Mouse (Mus musculus): Measurements from ENCODE around the gene Lancl2.

The Lancl2 gene

DNA sequence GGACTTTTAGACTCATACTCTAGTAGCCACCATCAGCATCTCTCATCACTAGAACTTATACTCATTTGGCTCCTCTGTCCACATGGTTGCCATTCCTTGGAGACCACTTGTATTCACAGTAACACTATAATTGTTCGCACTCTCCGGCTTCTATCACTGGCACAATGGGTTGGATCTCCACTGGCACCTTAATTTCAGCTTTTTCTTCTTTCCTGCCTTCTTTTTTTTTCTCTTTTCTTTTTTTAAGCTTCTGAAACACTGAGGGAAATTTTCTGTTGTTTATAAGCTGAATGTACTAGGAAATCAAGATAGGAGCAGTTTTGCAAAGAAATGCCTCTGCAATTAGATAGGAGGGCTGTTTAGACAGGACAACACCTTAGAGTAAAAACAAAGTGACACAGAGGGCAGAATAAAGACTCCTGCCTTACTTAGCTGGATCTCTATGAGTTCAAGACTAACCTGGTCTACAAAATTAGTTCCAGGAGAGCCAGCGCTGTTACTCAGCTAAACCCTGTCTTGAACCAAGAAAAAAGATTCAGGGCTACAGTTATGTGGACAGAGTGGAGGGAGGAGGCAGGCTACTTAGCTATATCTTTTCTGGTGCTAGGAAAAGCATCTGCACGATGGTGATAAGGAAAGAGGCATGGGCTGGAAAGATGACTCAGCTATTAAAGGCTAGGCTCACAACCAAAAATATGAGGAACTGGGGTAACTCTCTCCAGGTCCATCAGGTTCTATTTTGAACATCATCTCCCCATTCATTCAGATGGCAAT lies 42.8 kb downstream of the Lancl2 start:
- no peaks in the 10 kb centered on the region for H3K36me3 ChIP-seq (ENCODE audit: control insufficient read depth, insufficient read depth, low read length, poor library complexity, severe bottlenecking)
- DNase-seq (ENCODE audit: low read depth, low spot score): no peak
- H3K27me3 ChIP-seq (ENCODE audit: control insufficient read depth, insufficient read depth, low read length, poor library complexity, severe bottlenecking): no peaks in the 10 kb centered on the region

DNA sequence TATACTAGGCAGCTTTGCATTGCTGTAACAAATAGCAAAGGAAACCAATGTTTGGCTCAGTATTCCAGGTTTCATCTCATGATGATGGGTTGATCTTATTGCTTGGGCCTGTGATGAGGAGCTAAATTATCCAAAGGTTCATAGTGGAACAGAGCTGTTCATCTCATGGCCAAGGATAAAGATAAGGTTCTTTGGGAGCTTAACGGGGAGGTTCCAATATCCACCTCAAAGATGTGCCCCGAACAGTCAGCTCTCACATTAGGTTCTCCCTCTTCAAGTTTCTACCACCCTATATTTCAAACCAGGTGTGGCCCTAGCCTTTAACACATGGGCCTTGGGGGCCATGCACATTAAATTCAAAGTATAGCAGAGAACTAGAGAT lies 43.4 kb downstream of the Lancl2 start:
- Histone ChIP-seq H3K36me3 (ENCODE audit: control insufficient read depth, insufficient read depth, low read length, poor library complexity, severe bottlenecking) (no peaks in the 10 kb centered on the region), H3K27me3 (ENCODE audit: control insufficient read depth, insufficient read depth, low read length, poor library complexity, severe bottlenecking) (no peaks in the 10 kb centered on the region)
- no peak for DNase-seq (ENCODE audit: low read depth, low spot score)

DNA sequence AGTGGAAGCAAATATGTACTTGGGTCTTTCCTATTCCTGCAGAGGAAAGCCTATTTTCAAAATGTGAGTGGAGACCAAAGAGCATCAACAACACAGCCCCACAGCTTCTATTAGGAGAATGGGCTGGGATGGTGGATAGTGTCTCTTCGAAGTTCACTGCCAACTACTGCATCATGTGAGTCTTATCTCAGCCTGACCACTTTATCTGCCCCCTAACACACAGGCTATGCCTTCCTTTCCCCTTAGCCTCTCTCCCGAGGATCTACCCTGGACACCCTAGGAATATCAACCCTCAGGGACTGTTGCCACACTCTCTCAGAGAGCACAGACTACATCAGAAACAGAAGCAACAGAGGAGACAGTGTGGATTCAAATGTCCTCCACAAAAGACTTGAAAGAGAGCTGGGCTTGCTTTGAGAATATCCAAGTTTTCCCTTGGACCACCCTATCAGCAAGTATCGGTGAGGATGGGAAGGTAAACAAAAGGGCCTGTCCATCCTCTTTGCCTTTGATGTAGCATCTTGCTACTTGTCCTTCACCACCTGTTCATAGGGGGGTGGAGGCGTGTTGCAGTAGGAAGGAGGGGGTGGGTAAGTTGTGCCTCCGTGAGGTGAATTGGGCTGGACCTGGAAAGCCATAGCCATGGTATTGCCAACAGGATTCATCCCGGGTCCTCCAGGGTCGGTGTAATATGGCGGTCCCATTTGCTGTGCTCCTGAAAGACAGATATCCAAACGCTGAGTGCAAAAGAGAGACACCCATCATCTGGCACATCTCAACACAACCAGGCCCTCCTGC lies 51.8 kb downstream of the Lancl2 start:
- no peaks in the 10 kb centered on the region for H3K36me3 ChIP-seq (ENCODE audit: control insufficient read depth, insufficient read depth, low read length, poor library complexity, severe bottlenecking)
- H3K27me3 ChIP-seq (ENCODE audit: control insufficient read depth, insufficient read depth, low read length, poor library complexity, severe bottlenecking): no peaks in the 10 kb centered on the region
- no peak for DNase-seq (ENCODE audit: low read depth, low spot score)

DNA sequence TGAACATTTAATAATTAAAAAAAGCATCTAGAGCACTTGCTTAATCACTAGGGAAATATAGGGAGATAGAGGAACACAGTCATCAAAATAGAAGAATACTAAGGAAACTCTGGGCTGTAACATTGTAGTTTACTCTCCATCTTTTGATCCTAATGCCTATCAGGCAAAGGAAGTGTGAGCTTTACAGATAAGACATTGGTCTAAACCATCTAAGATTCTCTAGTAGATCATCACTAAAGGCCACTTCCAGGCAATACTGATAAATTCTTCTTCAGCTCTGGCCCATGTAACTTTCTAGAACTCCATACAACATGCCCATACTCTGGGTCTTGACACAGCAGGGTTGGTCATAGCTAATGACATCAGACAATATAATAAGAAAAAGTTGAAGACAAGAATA lies 60.7 kb downstream of the Lancl2 start:
- Histone ChIP-seq H3K36me3 (ENCODE audit: control insufficient read depth, insufficient read depth, low read length, poor library complexity, severe bottlenecking) (no peaks in the 10 kb centered on the region), H3K27me3 (ENCODE audit: control insufficient read depth, insufficient read depth, low read length, poor library complexity, severe bottlenecking) (no peaks in the 10 kb centered on the region)
- DNase-seq (ENCODE audit: low read depth, low spot score): no peak

DNA sequence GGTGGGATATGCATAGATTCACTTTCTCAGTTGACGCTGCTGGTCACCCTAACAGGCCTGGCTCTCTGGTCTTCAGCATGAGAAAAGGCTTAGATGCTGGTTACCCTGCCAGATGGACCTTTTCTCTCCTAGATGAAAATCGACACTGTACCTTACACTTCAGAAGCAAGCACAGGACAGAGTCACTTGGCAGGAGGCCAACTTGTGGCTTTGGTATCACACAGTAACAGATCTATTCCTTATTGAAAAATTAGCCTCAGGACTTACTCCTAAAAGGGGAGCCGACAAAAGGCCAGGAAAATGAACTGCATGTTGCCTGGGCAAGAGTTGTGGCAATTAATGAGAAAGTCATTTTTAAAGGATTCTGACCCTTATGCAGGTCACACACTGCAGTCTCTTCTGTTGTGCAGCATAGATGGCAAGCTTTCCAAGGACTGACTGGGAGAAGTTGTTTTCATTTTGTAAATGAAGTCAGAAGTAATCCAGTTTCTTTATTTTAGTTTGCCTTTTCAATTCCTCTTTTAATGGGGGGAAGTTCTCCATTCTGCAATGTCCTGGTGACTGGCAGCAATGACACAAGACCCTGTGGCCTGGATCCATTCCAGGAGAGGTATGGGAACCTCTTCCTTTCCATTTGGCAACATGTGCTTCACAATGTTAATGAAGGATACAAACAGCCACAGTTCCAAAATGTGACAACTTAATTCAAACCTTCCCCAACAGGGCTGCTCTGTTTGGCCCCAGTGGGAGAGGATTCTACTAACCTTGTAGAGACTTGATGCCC lies 62.9 kb downstream of the Lancl2 start:
- Histone ChIP-seq H3K36me3 (ENCODE audit: control insufficient read depth, insufficient read depth, low read length, poor library complexity, severe bottlenecking) (no peaks in the 10 kb centered on the region), H3K27me3 (ENCODE audit: control insufficient read depth, insufficient read depth, low read length, poor library complexity, severe bottlenecking) (no peaks in the 10 kb centered on the region)
- DNase-seq (ENCODE audit: low read depth, low spot score): no peak

DNA sequence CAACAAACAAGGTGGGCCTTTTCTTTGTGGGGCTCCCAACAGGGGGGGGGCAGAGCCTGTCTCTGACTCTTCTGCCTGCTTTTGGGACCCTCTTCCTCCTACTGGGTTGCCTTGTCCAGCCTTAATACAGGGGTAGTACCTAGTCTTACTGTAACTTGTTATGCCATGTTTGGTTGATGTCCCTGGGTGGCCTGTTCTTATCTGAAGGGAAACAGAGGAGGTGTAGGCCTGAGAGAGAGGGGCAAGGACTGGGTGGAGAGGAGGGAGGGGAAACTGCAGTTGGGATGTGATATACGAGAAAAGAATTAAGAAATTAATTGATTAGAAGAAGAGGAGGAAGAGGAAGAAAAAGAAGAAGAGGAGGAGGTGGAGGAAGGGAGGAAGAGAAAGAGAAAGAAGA lies 63.9 kb downstream of the Lancl2 start:
- Histone ChIP-seq H3K27me3 (ENCODE audit: control insufficient read depth, insufficient read depth, low read length, poor library complexity, severe bottlenecking) (no peaks in the 10 kb centered on the region), H3K36me3 (ENCODE audit: control insufficient read depth, insufficient read depth, low read length, poor library complexity, severe bottlenecking) (no peaks in the 10 kb centered on the region)
- DNase-seq (ENCODE audit: low read depth, low spot score): no peak

DNA sequence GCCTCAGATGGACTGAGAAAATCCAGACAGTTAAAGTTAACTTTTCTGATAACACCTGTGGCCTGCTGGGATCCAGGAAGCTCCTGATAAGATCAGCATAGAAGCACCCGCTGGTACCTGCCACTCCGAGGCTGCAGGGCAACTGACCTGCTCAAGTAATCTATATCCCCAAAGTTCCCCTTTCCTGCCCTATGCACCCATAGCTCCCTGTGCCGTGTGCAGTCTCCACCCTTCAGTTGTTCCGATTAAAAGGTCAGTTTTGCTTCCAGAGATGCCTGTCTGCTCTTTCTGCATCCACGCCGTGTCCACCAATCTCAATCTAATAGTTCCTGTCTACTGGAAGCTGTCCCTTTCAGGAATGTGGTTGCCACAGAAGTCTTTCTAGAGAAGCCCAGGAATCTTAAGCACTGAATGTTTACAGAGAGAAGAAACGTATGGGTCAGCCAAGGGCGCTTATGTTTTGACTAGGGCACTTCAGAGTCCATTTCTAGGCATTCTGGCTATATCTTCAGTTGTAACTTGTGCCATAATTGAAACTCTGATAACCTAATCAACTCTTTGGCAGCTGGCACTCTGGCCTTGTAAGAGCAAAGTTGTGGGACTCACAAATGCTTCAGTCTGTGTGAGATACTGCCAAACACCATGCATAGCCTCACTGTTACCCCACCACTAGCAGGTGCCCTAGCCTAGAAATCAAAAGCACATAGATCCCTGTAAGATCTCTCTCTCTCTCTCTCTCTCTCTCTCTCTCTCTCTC lies 65.0 kb downstream of the Lancl2 start:
- H3K36me3 ChIP-seq (ENCODE audit: control insufficient read depth, insufficient read depth, low read length, poor library complexity, severe bottlenecking): no peaks in the 10 kb centered on the region
- DNase-seq (ENCODE audit: low read depth, low spot score): no peak
- no peaks in the 10 kb centered on the region for H3K27me3 ChIP-seq (ENCODE audit: control insufficient read depth, insufficient read depth, low read length, poor library complexity, severe bottlenecking)

DNA sequence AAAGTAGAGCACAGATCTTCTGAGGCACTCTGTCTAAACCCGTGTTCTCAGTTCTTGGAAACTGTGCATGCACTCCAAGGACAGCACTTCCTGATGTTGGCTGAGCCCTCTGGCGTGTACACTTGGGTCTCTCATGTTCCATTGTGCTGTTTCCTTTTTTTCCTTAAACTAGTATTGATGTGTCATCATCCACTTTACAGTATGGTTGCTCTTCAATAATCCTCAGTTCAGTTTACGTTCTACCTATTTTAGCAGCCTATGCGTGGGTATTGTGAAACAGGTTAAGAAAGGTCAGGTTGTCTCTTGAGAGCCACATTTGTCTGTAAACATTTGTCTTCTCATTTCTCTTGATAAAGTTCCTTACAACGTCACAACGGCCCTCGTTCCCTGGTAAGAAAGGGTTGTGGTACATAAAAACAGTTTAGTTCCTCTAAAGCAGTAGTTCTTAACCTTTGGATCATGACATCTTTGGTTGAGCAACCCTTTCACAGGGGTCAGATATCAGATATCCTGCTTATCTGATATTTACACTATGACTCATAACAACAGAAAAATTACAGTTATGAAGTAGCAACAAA lies 66.7 kb downstream of the Lancl2 start:
- Histone ChIP-seq H3K27me3 (ENCODE audit: control insufficient read depth, insufficient read depth, low read length, poor library complexity, severe bottlenecking) (no peaks in the 10 kb centered on the region), H3K36me3 (ENCODE audit: control insufficient read depth, insufficient read depth, low read length, poor library complexity, severe bottlenecking) (no peaks in the 10 kb centered on the region)
- DNase-seq (ENCODE audit: low read depth, low spot score): no peak

- no peak for DNase-seq (ENCODE audit: low read depth, low spot score)
- H3K36me3 ChIP-seq (ENCODE audit: control insufficient read depth, insufficient read depth, low read length, poor library complexity, severe bottlenecking): no peaks in the 10 kb centered on the region; the same call in 1 of the 2 replicates
- H3K27me3 ChIP-seq (ENCODE audit: control insufficient read depth, insufficient read depth, low read length, poor library complexity, severe bottlenecking): no peaks in the 10 kb centered on the region
These were observed 68.3 kb downstream of the Lancl2 start for GRCm38 (mm10) chr6:57770467-57771190.

GRCm38 (mm10) chr6:57773792-57774191 lies 71.5 kb downstream of the Lancl2 start:
- DNase-seq (ENCODE audit: low read depth, low spot score): no peak
- H3K36me3 ChIP-seq (ENCODE audit: control insufficient read depth, insufficient read depth, low read length, poor library complexity, severe bottlenecking): no peaks in the 10 kb centered on the region; the same call in 1 of the 2 replicates
- H3K27me3 ChIP-seq (ENCODE audit: control insufficient read depth, insufficient read depth, low read length, poor library complexity, severe bottlenecking): no peaks in the 10 kb centered on the region

DNA sequence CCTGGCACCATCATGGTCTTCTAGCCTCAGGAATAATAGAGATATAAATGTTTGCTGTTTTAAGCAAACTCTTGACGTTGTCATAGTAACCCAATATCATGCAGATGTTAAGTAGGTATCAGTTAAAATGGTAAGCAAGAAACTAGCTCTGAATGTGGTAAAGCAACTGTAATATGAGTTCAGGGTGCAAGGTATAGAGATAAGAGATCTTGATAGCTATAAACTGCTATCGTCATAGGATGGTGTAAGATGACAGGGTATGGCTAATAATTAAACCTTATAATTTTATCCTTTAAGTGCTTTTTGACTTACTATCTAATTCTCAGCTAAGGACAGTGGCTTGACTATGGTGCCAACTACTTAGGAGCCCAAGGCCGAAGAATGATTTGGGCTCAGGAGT lies 78.0 kb downstream of the Lancl2 start:
- H3K36me3 ChIP-seq (ENCODE audit: control insufficient read depth, insufficient read depth, low read length, poor library complexity, severe bottlenecking): no peaks in the 10 kb centered on the region
- no peak for DNase-seq (ENCODE audit: low read depth, low spot score)
- H3K27me3 ChIP-seq (ENCODE audit: control insufficient read depth, insufficient read depth, low read length, poor library complexity, severe bottlenecking): no peaks in the 10 kb centered on the region

DNA sequence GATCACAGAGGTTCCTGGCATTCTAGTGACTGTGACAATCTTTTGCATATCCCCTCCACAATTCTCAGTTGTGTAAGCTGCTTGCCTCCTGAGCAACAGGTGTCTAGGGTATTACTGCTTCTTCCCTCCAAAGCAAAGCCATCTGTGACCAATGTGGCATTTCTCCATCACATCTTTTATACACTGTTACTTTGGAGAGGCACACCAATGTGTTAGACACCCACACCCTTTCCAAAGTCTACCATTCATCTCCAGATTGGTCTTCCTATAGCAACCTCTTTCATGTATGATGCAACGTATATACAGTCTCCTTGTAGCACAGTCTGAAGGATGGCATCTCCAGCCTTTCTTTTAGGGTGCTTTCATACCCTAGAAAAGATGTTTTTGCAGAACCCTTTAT lies 80.3 kb downstream of the Lancl2 start:
- H3K27me3 ChIP-seq (ENCODE audit: control insufficient read depth, insufficient read depth, low read length, poor library complexity, severe bottlenecking): no peaks in the 10 kb centered on the region
- no peaks in the 10 kb centered on the region for H3K36me3 ChIP-seq (ENCODE audit: control insufficient read depth, insufficient read depth, low read length, poor library complexity, severe bottlenecking)
- DNase-seq (ENCODE audit: low read depth, low spot score): no peak

GRCm38 (mm10) chr6:57784251-57784650 lies 81.9 kb downstream of the Lancl2 start:
- no peak for DNase-seq (ENCODE audit: low read depth, low spot score)
- Histone ChIP-seq H3K36me3 (ENCODE audit: control insufficient read depth, insufficient read depth, low read length, poor library complexity, severe bottlenecking) (no peaks in the 10 kb centered on the region), H3K27me3 (ENCODE audit: control insufficient read depth, insufficient read depth, low read length, poor library complexity, severe bottlenecking) (no peaks in the 10 kb centered on the region)

GRCm38 (mm10) chr6:57787376-57787775 lies 85.0 kb downstream of the Lancl2 start:
- no peak for DNase-seq (ENCODE audit: low read depth, low spot score)
- no peaks in the 10 kb centered on the region for H3K27me3 ChIP-seq (ENCODE audit: control insufficient read depth, insufficient read depth, low read length, poor library complexity, severe bottlenecking)
- H3K36me3 ChIP-seq (ENCODE audit: control insufficient read depth, insufficient read depth, low read length, poor library complexity, severe bottlenecking): no peaks in the 10 kb centered on the region

Measured in splenic B cell, adult 2 months (primary cell).